Mouse (Mus musculus) thymus, postnatal 25 days (tissue): ENCODE data around the gene Obox2.
"Not testable (repeated sequence)": the region's sequence is repeated elsewhere in the genome, so short reads cannot be mapped to it uniquely, and the experiment has no call there.

Experiments used
- DNase-seq: peaks from one replicate; pipeline ENCODE4 v3.0.0; 2022

The Obox2 gene

GRCm38 (mm10) chr7:15388421-15388998 lies at the start of gene Obox2, which contains the start of gene Obox1:
TSS of gene Obox2 (plus strand) at chr7:15388721.
TSS of gene Obox1 (plus strand) at chr7:15388948.
- DNase-seq, result not testable (repeated sequence)

GRCm38 (mm10) chr7:15399147-15399874 lies 10.8 kb downstream of the Obox2 start:
- DNase-seq, result not testable (repeated sequence)

GRCm38 (mm10) chr7:15406816-15407215 lies 18.3 kb downstream of the Obox2 start:
- not testable (repeated sequence) for DNase-seq

GRCm38 (mm10) chr7:15418046-15418445 lies 29.5 kb downstream of the Obox2 start:
- DNase-seq, result not testable (repeated sequence)

- not testable (repeated sequence) for DNase-seq
Observed at GRCm38 (mm10) chr7:15425537-15425936, 37.0 kb downstream of the Obox2 start.
